ENCODE assay signal across 27 mouse cellular contexts in the genomic region with DNA sequence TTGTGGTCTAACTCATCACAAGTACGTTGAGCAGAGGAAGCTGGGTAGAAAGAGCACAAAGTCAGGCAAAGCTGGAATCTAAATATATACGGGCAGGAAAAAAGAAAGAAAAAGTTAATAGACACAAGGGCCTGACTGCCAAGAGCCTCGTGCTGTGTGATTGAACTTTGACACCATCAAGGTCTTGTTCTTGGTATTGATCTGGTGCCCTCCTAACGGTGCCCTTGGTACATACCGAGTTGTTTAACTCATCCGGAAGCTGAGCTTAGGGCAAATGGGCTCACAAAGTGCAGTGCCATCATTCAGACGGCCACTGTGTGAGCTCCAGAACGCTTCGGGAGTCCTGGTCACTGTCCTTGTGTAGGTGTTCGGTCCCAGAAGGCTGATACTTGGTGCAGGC. TPM values are rescaled to one million over a fixed set of nuclear protein-coding genes. Genes with fewer than 3 reads are reported as not detected.
DNase-seq lines count a peak whose midpoint lies in the region; ATAC-seq and TF ChIP-seq lines count a peak whose summit lies in the region.
"Had no signal": no experiment of that assay in that cellular context is flagged by ENCODE, and none has a peak within 500 bp of the region (broad histone marks: within the 10 kb centered on the region; RNA-seq: fewer than 3 reads in every experiment).

No protein-coding gene starts in this region.

- intact Hi-C loops in heart, postnatal 10 days (cut with DNase I), result loop anchor here (5.0 kb wide), 1 partner anchor 54 kb away; the partner anchor contains the start of gene Ccdc6

- DNase-seq in adrenal gland, postnatal 14 days, result peak; percentile 2
- DNase-seq in adrenal gland, postnatal 25 days, result no peak
- no peak for DNase-seq in heart, embryonic 10.5 days (ENCODE audit: low spot score)
- DNase-seq in heart, postnatal 10 days, result no peak
- no peak for DNase-seq in hindbrain, embryonic 10.5 days (ENCODE audit: low spot score)
- no peak for DNase-seq in hindbrain, embryonic 14.5 days (ENCODE audit: low spot score)
- peak; percentile 63 for DNase-seq in liver, adult 2 months (ENCODE audit: extremely low read depth, low read depth, low spot score)
- DNase-seq in liver, embryonic 11.5 days (ENCODE audit: low spot score), result no peak
- DNase-seq: adrenal gland, adult 8-10 months; cerebellum, adult 11 months; cerebellum, adult 8-10 months; cerebellum, postnatal 10 days; cerebellum, postnatal 36 days; embryo, embryonic 11 days; gastrocnemius, postnatal 10 days; heart, postnatal 14 days; kidney, adult 8-10 months had no signal

- 88% methylated on average over 10 of the region's 10 CpGs for WGBS in heart, embryonic 10.5 days
- WGBS in hindbrain, embryonic 10.5 days, result 89% methylated on average over 10 of the region's 10 CpGs
- 89% methylated on average over 10 of the region's 10 CpGs for WGBS in hindbrain, embryonic 14.5 days
- WGBS in liver, adult 2 months, result 64% methylated on average over 10 of the region's 10 CpGs
- 90% methylated on average over 10 of the region's 10 CpGs for WGBS in liver, embryonic 11.5 days

- H3K27me3 ChIP-seq in heart, embryonic 10.5 days (ENCODE audit: insufficient read depth, poor library complexity, severe bottlenecking), result no peaks in the 10 kb centered on the region
- no peaks in the 10 kb centered on the region for H3K27me3 ChIP-seq in hindbrain, embryonic 10.5 days (ENCODE audit: insufficient read depth, poor library complexity, severe bottlenecking)
- H3K27me3 ChIP-seq in hindbrain, embryonic 14.5 days (ENCODE audit: control insufficient read depth, insufficient read depth, low read length), result no peaks in the 10 kb centered on the region
- no peaks in the 10 kb centered on the region for H3K27me3 ChIP-seq in liver, adult 2 months (ENCODE audit: control insufficient read depth, insufficient read depth, low read length)
- no peaks in the 10 kb centered on the region for H3K27me3 ChIP-seq in liver, embryonic 11.5 days (replicated peaks; ENCODE audit: control insufficient read depth, insufficient read depth, low read length)
- H3K27me3 ChIP-seq: heart, embryonic 15.5 days; hindbrain, embryonic 13.5 days had no signal

- H3K79me2 ChIP-seq in liver, adult 2 months (ENCODE audit: control insufficient read depth, insufficient read depth, low read length), result no peaks in the 10 kb centered on the region; the same call in 1 of the 2 replicates

- 0 out of 2 replicates have a peak overlapping the region, but pooled peaks have one; percentile 65 for H3K27ac ChIP-seq in heart, embryonic 10.5 days
- H3K27ac ChIP-seq in hindbrain, embryonic 10.5 days, result 0 out of 2 replicates have a peak overlapping the region, but pooled peaks have one; percentile 74
- H3K27ac ChIP-seq in hindbrain, embryonic 14.5 days, result no peak overlapping the region
- no peak overlapping the region for H3K27ac ChIP-seq in liver, adult 2 months (replicated peaks; ENCODE audit: insufficient read depth, low read depth, low read length)
- H3K27ac ChIP-seq in liver, embryonic 11.5 days (ENCODE audit: low read depth, low read length), result no peak overlapping the region
- H3K27ac ChIP-seq: heart, embryonic 15.5 days; hindbrain, embryonic 13.5 days; hindbrain, postnatal 0 days had no signal

- no peak for ATAC-seq in hindbrain, embryonic 14.5 days (ENCODE audit: low FRiP score)
- no peak for ATAC-seq in liver, embryonic 11.5 days (replicated peaks; ENCODE audit: low FRiP score)
- ATAC-seq: activated CD4-positive, CD25-positive, alpha-beta regulatory T cell, adult 4 months; forebrain, embryonic 14.5 days; hindbrain, postnatal 0 days; inflammation-experienced regulatory T-cells, adult 6 months; intestine, embryonic 16.5 days had no signal

- no peaks in the 10 kb centered on the region for H3K9me3 ChIP-seq in heart, embryonic 10.5 days
- H3K9me3 ChIP-seq in hindbrain, embryonic 10.5 days, result no peaks in the 10 kb centered on the region
- H3K9me3 ChIP-seq in hindbrain, embryonic 14.5 days (ENCODE audit: control insufficient read depth, low read length), result no peaks in the 10 kb centered on the region
- H3K9me3 ChIP-seq in liver, embryonic 11.5 days (ENCODE audit: control insufficient read depth, low read length), result no peaks in the 10 kb centered on the region
- H3K9me3 ChIP-seq: heart, embryonic 15.5 days; hindbrain, embryonic 13.5 days had no signal

- H3K4me1 ChIP-seq in heart, embryonic 10.5 days, result peaks cover 53% of the 10 kb centered on the region
- H3K4me1 ChIP-seq in hindbrain, embryonic 10.5 days (replicated peaks), result peaks cover 40% of the 10 kb centered on the region
- peaks cover 13% of the 10 kb centered on the region; the same call in 1 of the 2 replicates for H3K4me1 ChIP-seq in hindbrain, embryonic 14.5 days (replicated peaks; ENCODE audit: control insufficient read depth, insufficient read depth, low read length)
- peaks cover 7% of the 10 kb centered on the region for H3K4me1 ChIP-seq in liver, adult 2 months (ENCODE audit: control insufficient read depth, insufficient read depth, low read length)
- peaks cover 7% of the 10 kb centered on the region for H3K4me1 ChIP-seq in liver, embryonic 11.5 days (replicated peaks; ENCODE audit: control insufficient read depth, insufficient read depth, low read length)

- H3K9ac ChIP-seq in hindbrain, embryonic 14.5 days, result no peak overlapping the region
- H3K9ac ChIP-seq in liver, adult 2 months (ENCODE audit: low read depth, low read length), result no peak overlapping the region
- H3K9ac ChIP-seq in liver, embryonic 11.5 days (ENCODE audit: low read depth, low read length), result no peak overlapping the region
- H3K9ac ChIP-seq: heart, embryonic 15.5 days; hindbrain, embryonic 13.5 days had no signal

- peaks cover 60% of the 10 kb centered on the region for H3K36me3 ChIP-seq in heart, embryonic 10.5 days
- peaks cover 90% of the 10 kb centered on the region for H3K36me3 ChIP-seq in hindbrain, embryonic 10.5 days
- H3K36me3 ChIP-seq in hindbrain, embryonic 14.5 days (replicated peaks; ENCODE audit: control insufficient read depth, insufficient read depth), result peaks cover 21% of the 10 kb centered on the region
- peaks cover 17% of the 10 kb centered on the region; the same call in 1 of the 2 replicates for H3K36me3 ChIP-seq in liver, adult 2 months (ENCODE audit: control insufficient read depth, insufficient read depth, low read length)
- H3K36me3 ChIP-seq in liver, embryonic 11.5 days (ENCODE audit: control insufficient read depth, insufficient read depth, low read length), result peaks cover 35% of the 10 kb centered on the region

- no peak overlapping the region for H3K4me2 ChIP-seq in hindbrain, embryonic 14.5 days (replicated peaks)
- no peak overlapping the region for H3K4me2 ChIP-seq in liver, embryonic 11.5 days
- H3K4me2 ChIP-seq: heart, embryonic 15.5 days; hindbrain, embryonic 13.5 days had no signal

- TF ChIP-seq CTCF in liver, adult 2 months (IDR thresholded peaks at IDR 0.05; ENCODE audit: low read depth, low read length), result no peak

- TF ChIP-seq POLR2A in liver, adult 2 months (IDR thresholded peaks at IDR 0.05; ENCODE audit: extremely low read depth, insufficient read depth, low read length), result no peak

- no peak overlapping the region for H3K4me3 ChIP-seq in heart, embryonic 10.5 days
- no peak overlapping the region for H3K4me3 ChIP-seq in hindbrain, embryonic 10.5 days
- no peak overlapping the region for H3K4me3 ChIP-seq in hindbrain, embryonic 14.5 days (replicated peaks; ENCODE audit: low read length)
- no peak overlapping the region for H3K4me3 ChIP-seq in liver, adult 2 months (ENCODE audit: insufficient read depth, low read depth, low read length)
- H3K4me3 ChIP-seq in liver, embryonic 11.5 days (ENCODE audit: low read depth, low read length), result no peak overlapping the region
- H3K4me3 ChIP-seq: forebrain, embryonic 10.5 days; heart, embryonic 15.5 days; hindbrain, embryonic 13.5 days had no signal

RNA-seq across cellular contexts. Expression of gene Mrln, which starts 53.3 kb away (rescaled TPM):
- not detected in 2 replicates for total RNA-seq in adrenal gland, postnatal 14 days (2021)
- total RNA-seq in adrenal gland, postnatal 25 days (2021), result not detected in 2 replicates
- 0.63 and 1.2 TPM in 2 replicates for polyA plus RNA-seq in heart, embryonic 10.5 days (2016; fragmentation: Nextera tagmentation; extraction: Ambion mirVana)
- total RNA-seq in heart, postnatal 10 days (2021), result under 1 TPM; 0.91 to 0.92 TPM
- 0.71 and 1.2 TPM in 2 replicates for polyA plus RNA-seq in hindbrain, embryonic 10.5 days (2016; fragmentation: Nextera tagmentation; extraction: Ambion mirVana)
- polyA plus RNA-seq in hindbrain, embryonic 14.5 days (2014; fragmentation: Nextera tagmentation; extraction: Ambion mirVana), result 0.55 and 0.59 TPM in 2 replicates
- total RNA-seq in liver, adult 2 months (2014; rRNA removed), result not detected in 2 replicates
- not detected in 2 replicates for polyA plus RNA-seq in liver, adult 2 months (2012; rRNA removed)
- polyA plus RNA-seq in liver, embryonic 11.5 days (2014; fragmentation: Nextera tagmentation; extraction: Ambion mirVana), result 0.67 and 0.96 TPM in 2 replicates
- total RNA-seq: ES-E14; hematopoietic stem cell, adult 5-6 weeks had no signal
- polyA plus RNA-seq: activated CD4-positive, CD25-positive, alpha-beta regulatory T cell, adult 4 months; forebrain, embryonic 14.5 days; inflammation-experienced regulatory T-cells, adult 6 months had no signal

RNA-seq across cellular contexts. Expression of gene Ccdc6, which starts 54.2 kb away (rescaled TPM):
- 54.7 and 61.2 TPM in 2 replicates for total RNA-seq in adrenal gland, postnatal 14 days (2021)
- total RNA-seq in adrenal gland, postnatal 25 days (2021), result 50.0 and 67.8 TPM in 2 replicates
- 14.6 and 16.0 TPM in 2 replicates for polyA plus RNA-seq in heart, embryonic 10.5 days (2016; fragmentation: Nextera tagmentation; extraction: Ambion mirVana)
- 10 to 100 TPM; 33.9 to 36.9 TPM for total RNA-seq in heart, postnatal 10 days (2021)
- 14.2 and 18.2 TPM in 2 replicates for polyA plus RNA-seq in hindbrain, embryonic 10.5 days (2016; fragmentation: Nextera tagmentation; extraction: Ambion mirVana)
- polyA plus RNA-seq in hindbrain, embryonic 14.5 days (2014; fragmentation: Nextera tagmentation; extraction: Ambion mirVana), result 29.6 and 30.1 TPM in 2 replicates
- 8.4 and 10.1 TPM in 2 replicates for total RNA-seq in liver, adult 2 months (2014; rRNA removed)
- 10.5 and 10.7 TPM in 2 replicates for polyA plus RNA-seq in liver, adult 2 months (2012; rRNA removed)
- polyA plus RNA-seq in liver, embryonic 11.5 days (2014; fragmentation: Nextera tagmentation; extraction: Ambion mirVana), result 18.8 and 19.1 TPM in 2 replicates

Comparison
In these comparisons a context has a peak if more than half of its experiments do, and no peak if none do; other contexts are left out.
1. DNase-seq: peak in adrenal gland, postnatal 14 days (single experiment) and liver, adult 2 months (single experiment); none in adrenal gland, postnatal 25 days (single experiment), heart, embryonic 10.5 days (single experiment), heart, postnatal 10 days (0 of 2), hindbrain, embryonic 10.5 days (single experiment), hindbrain, embryonic 14.5 days (single experiment) and liver, embryonic 11.5 days (single experiment).
2. H3K27ac ChIP-seq: peak in heart, embryonic 10.5 days (single experiment) and hindbrain, embryonic 10.5 days (single experiment); none in hindbrain, embryonic 14.5 days (single experiment), liver, adult 2 months (single experiment) and liver, embryonic 11.5 days (single experiment).